Mouse (Mus musculus) heart, adult 8-10 months (tissue): Measurements from ENCODE around the gene Top2a. TPM values are rescaled to one million over a fixed set of nuclear protein-coding genes. Genes with fewer than 3 reads are reported as not detected.

Experiments
- DNase-seq: peaks from one replicate; pipeline ENCODE4 v3.0.0; 2022; ENCODE audit warnings: low spot score
- total RNA-seq, 4 experiments: library from RNA; stranded (reverse); gene quantifications; 2 replicates each; pipeline ENCODE4 v1.2.4; 2022

The Top2a gene
- total RNA-seq, 4 experiments from 2014 or later, result 0.41 to 3.2 (median 0.94) TPM

DNA sequence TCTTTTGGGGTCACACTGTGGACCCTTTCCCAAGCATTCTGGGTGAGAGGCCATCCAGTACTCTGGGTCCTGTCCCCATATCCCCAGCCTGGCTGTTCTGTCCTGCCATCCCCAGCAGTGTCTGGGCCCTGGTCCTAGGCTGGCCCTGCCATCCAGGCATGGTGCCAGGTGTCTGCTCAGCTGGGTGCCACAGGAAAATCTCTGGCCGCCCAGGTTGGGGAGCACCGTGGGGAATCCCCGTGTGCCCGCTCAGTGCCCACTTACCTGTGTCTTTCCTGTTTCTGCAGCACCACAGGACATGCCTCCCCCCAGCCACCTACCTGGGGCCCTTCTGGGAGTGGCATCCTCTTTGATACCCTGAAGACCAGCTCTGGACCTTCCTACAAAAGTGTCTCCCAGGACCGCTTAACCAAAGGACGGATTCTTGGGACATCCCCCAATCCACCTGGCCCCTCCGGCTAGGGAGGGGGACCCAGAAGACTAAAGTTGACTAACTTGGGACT, 74.0 kb downstream of the Top2a start:
- no peak for DNase-seq

DNA sequence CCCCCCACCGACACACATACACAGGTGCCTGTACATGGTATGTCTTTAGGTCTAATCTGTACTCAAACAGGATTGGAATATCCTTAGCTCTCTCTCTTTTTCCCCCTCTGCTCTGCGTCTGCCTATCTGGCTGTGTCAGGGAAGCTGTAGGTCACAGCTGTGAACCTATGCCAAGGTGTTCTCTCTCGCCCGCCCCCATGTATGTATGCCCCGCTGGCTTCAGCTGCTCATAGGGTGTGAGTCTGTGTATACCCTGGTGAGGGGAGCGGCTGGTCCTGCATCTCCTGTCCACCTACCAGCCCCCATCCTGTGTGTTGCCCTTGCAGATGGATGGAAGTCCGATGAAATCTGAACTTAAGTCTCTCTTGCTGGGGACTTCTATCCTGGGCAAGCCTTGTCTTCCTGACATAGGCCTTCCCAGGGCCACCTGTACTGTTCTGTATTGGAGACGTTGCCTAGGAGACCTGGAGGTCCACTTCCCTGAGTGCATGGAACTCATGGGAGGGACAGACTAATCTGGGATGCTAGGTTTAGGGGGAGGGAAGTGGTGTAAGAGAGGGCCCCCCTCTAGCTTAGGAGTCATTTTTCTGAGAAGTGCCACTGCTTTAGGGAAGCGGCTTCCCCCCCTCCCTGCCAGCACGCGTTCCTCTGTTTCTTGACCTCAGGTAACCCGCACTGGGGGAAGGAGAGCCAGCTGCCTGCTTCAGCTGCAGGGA, 74.6 kb downstream of the Top2a start:
- no peak for DNase-seq

DNA sequence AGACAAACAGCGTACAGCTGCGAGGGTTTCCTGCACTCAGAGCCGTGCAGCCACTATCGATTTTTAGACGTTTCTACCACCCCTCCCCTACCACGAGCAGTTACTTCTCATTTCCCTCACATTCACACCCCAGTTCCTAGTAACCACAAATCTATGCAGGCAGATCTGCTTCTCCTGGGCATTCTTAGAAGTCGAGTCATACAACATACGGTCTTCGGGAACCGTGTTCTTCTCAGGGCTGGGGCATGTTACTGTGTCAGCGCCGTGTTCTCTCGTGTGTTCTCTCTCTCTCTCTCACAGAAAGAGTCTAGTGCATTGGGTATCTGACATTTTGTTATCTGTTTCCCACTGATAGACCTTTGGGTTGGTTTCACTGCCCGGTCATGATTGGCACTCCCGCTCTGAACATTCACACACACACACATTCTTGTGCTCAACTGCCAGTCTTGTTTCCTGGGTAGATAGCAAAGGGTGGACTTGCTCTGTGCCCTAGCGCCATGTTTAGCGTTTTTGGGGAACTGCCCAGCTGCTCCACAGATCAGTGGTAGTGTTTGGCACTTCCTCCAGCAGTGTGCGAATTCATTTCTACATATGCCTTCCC, 75.9 kb downstream of the Top2a start:
- no peak for DNase-seq

GRCm38 (mm10) chr11:98945605-98945977, 78.4 kb downstream of the Top2a start:
- DNase-seq, result no peak

- no peak for DNase-seq
Measured at GRCm38 (mm10) chr11:98944897-98945604, 78.9 kb downstream of the Top2a start.

GRCm38 (mm10) chr11:98943741-98944461, 80.1 kb downstream of the Top2a start:
- no peak for DNase-seq

Other genes starting within 250 kb of the Top2a start
- gene Nr1d1, start 248.9 kb downstream of the Top2a start, total RNA-seq, result 100 to 1,000 TPM in 2 of 4 experiments, 10 to 100 TPM in 2; 81.4 to 121 (median 101) TPM
- gene Msl1, start 228.7 kb downstream of the Top2a start, total RNA-seq, result 10 to 100 TPM; 72.1 to 84.3 (median 78.7) TPM
- 10 to 100 TPM; 16.0 to 20.9 (median 17.8) TPM for gene Casc3, start 219.3 kb downstream of the Top2a start, total RNA-seq
- gene Rapgefl1, start 187.4 kb downstream of the Top2a start, total RNA-seq, result 1 to 10 TPM in 1 of 4 experiments, under 1 TPM in 3; 0.38 to 1.1 (median 0.76) TPM
- gene Wipf2, start 160.6 kb downstream of the Top2a start, total RNA-seq, result 10 to 100 TPM in 3 of 4 experiments, 1 to 10 TPM in 1; 9.4 to 12.6 (median 11.5) TPM
- gene Cdc6, start 116.4 kb downstream of the Top2a start, total RNA-seq, result under 1 TPM; 0.16 to 0.49 (median 0.25) TPM
- 10 to 100 TPM; 10.8 to 13.5 (median 11.9) TPM for gene Rara, start 96.4 kb downstream of the Top2a start, total RNA-seq
- under 1 TPM in 1 of 4 experiments, not detected in 3; 0.44 TPM for gene Gjd3, start 41.2 kb downstream of the Top2a start, total RNA-seq
- 10 to 100 TPM; 79.9 to 86.6 (median 84.1) TPM for gene Igfbp4, start 17.1 kb upstream of the Top2a start, total RNA-seq
- gene Tns4, start 65.1 kb upstream of the Top2a start, total RNA-seq, result under 1 TPM; 0.06 to 0.43 (median 0.16) TPM
- under 1 TPM in 3 of 4 experiments, not detected in 1; 0.14 to 0.57 (median 0.25) TPM for gene Ccr7, start 130.9 kb upstream of the Top2a start, total RNA-seq
- 10 to 100 TPM; 34.8 to 44.8 (median 41.2) TPM for gene Smarce1, start 206.8 kb upstream of the Top2a start, total RNA-seq
- 10 to 100 TPM; 26.5 to 44.5 (median 31.0) TPM for gene Krt222, start 219.9 kb upstream of the Top2a start, total RNA-seq